Mouse (Mus musculus): Measurements from ENCODE around the gene Atp6v1g2. TPM values are rescaled to one million over a fixed set of nuclear protein-coding genes. Genes with fewer than 3 reads are reported as not detected.

Atp6v1g2 gene
- total RNA-seq, 1 experiment = 0.71 TPM

- TF ChIP-seq CHD2 (IDR thresholded peaks at IDR 0.05; ENCODE audit: low read depth, low read length) (no peak), MAFK (IDR thresholded peaks at IDR 0.05; ENCODE audit: insufficient read depth, low read depth, low read length) (no peak)
- H3K27ac ChIP-seq (ENCODE audit: insufficient read depth, low read depth, low read length, poor library complexity, severe bottlenecking) = no peak overlapping the region
- H3K4me3 ChIP-seq (ENCODE audit: insufficient read depth in 1 of 2, low read depth in 1 of 2, low read length in 2 of 2, poor library complexity in 1 of 2, severe bottlenecking in 1 of 2) = no peak overlapping the region
- H3K4me1 ChIP-seq (ENCODE audit: control insufficient read depth in 2 of 2, insufficient read depth in 2 of 2, low read length in 2 of 2, poor library complexity in 1 of 2) = peaks cover 10 to 11% of the 10 kb centered on the region in 2 experiments; a peak in 2 of 4 replicates
- peaks cover 23% of the 10 kb centered on the region for H3K36me3 ChIP-seq (ENCODE audit: control insufficient read depth, insufficient read depth, low read length, poor library complexity, severe bottlenecking)
- no peaks in the 10 kb centered on the region for H3K9me3 ChIP-seq (ENCODE audit: control insufficient read depth, insufficient read depth, low read depth, low read length)
- H3K9ac ChIP-seq (ENCODE audit: insufficient read depth, low read depth, low read length, poor library complexity, severe bottlenecking) = no peak overlapping the region
- in situ Hi-C loops (cut with MboI; ENCODE audit: low sequenced_read_pairs in 2 of 2, unreplicated experiment in 2 of 2) = no loop called here
- DNase-seq (ENCODE audit: low read depth, low spot score) = no peak
Observed at GRCm38 (mm10) chr17:35239700-35240099, 6.2 kb downstream of the Atp6v1g2 start.

GRCm38 (mm10) chr17:35240384-35241304, 7.2 kb downstream of the Atp6v1g2 start:
- in situ Hi-C loops (cut with MboI; ENCODE audit: low sequenced_read_pairs in 2 of 2, unreplicated experiment in 2 of 2) = no loop called here
- Histone ChIP-seq H3K4me1 (ENCODE audit: control insufficient read depth in 2 of 2, insufficient read depth in 2 of 2, low read length in 2 of 2, poor library complexity in 1 of 2) (peaks cover 10 to 12% of the 10 kb centered on the region in 2 experiments; a peak in 2 of 4 replicates), H3K9ac (ENCODE audit: insufficient read depth, low read depth, low read length, poor library complexity, severe bottlenecking) (peak overlapping the region; percentile 70), H3K27ac (ENCODE audit: insufficient read depth, low read depth, low read length, poor library complexity, severe bottlenecking) (no peak overlapping the region; the same call in 1 of the 2 replicates), H3K9me3 (ENCODE audit: control insufficient read depth, insufficient read depth, low read depth, low read length) (no peaks in the 10 kb centered on the region), H3K4me3 (ENCODE audit: insufficient read depth in 1 of 2, low read depth in 1 of 2, low read length in 2 of 2, poor library complexity in 1 of 2, severe bottlenecking in 1 of 2) (peak overlapping the region; percentile 95 to 96), H3K36me3 (ENCODE audit: control insufficient read depth, insufficient read depth, low read length, poor library complexity, severe bottlenecking) (peaks cover 32% of the 10 kb centered on the region)
- no peak for TF ChIP-seq MAFK (IDR thresholded peaks at IDR 0.05; ENCODE audit: insufficient read depth, low read depth, low read length)
- 0 out of 2 replicates have a peak, but pooled peaks have one; percentile 41 for TF ChIP-seq CHD2 (IDR thresholded peaks at IDR 0.05; ENCODE audit: low read depth, low read length)
- no peak for TF ChIP-seq ZNF384 (IDR thresholded peaks at IDR 0.05; ENCODE audit: low read depth, low read length)
- no peak for TF ChIP-seq ZC3H11A (IDR thresholded peaks at IDR 0.05; ENCODE audit: borderline replicate concordance, low read depth, low read length)
- DNase-seq (ENCODE audit: low read depth, low spot score) = no peak

- TF ChIP-seq CHD2 (IDR thresholded peaks at IDR 0.05; ENCODE audit: low read depth, low read length) (no peak), HCFC1 (IDR thresholded peaks at IDR 0.05; ENCODE audit: borderline replicate concordance, insufficient read depth, low read length) (peak; percentile 49; the same call in 1 of the 2 replicates)
- peak; percentile 91 for DNase-seq (ENCODE audit: low read depth, low spot score)
- Histone ChIP-seq H3K36me3 (ENCODE audit: control insufficient read depth, insufficient read depth, low read length, poor library complexity, severe bottlenecking) (peaks cover 39% of the 10 kb centered on the region), H3K4me3 (ENCODE audit: insufficient read depth in 1 of 2, low read depth in 1 of 2, low read length in 2 of 2, poor library complexity in 1 of 2, severe bottlenecking in 1 of 2) (peak within 1 kb of the TSS; percentile 95 to 96), H3K9me3 (ENCODE audit: control insufficient read depth, insufficient read depth, low read depth, low read length) (no peaks in the 10 kb centered on the region), H3K4me1 (ENCODE audit: control insufficient read depth in 2 of 2, insufficient read depth in 2 of 2, low read length in 2 of 2, poor library complexity in 1 of 2) (peaks cover 10 to 18% of the 10 kb centered on the region in 2 experiments; a peak in 2 of 4 replicates), H3K27ac (ENCODE audit: insufficient read depth, low read depth, low read length, poor library complexity, severe bottlenecking) (peak within 1 kb of the TSS; percentile 93), H3K9ac (ENCODE audit: insufficient read depth, low read depth, low read length, poor library complexity, severe bottlenecking) (peak within 1 kb of the TSS; percentile 100)
- in situ Hi-C loops (cut with MboI; ENCODE audit: low sequenced_read_pairs in 2 of 2, unreplicated experiment in 2 of 2) = no loop called here
Observed at GRCm38 (mm10) chr17:35241305-35242014, 8.0 kb downstream of the Atp6v1g2 start, which contains the start of gene Ddx39b. Gene Ddx39b, plus strand, starts transcription at chr17:35241746.

GRCm38 (mm10) chr17:35242015-35242941, 8.8 kb downstream of the Atp6v1g2 start:
- no peak for DNase-seq (ENCODE audit: low read depth, low spot score)
- peak overlapping the region; percentile 100 for H3K9ac ChIP-seq (ENCODE audit: insufficient read depth, low read depth, low read length, poor library complexity, severe bottlenecking)
- peak overlapping the region; percentile 80 for H3K27ac ChIP-seq (ENCODE audit: insufficient read depth, low read depth, low read length, poor library complexity, severe bottlenecking)
- H3K4me3 ChIP-seq (ENCODE audit: insufficient read depth in 1 of 2, low read depth in 1 of 2, low read length in 2 of 2, poor library complexity in 1 of 2, severe bottlenecking in 1 of 2) = peak overlapping the region; percentile 95 to 96
- peaks cover 47% of the 10 kb centered on the region for H3K36me3 ChIP-seq (ENCODE audit: control insufficient read depth, insufficient read depth, low read length, poor library complexity, severe bottlenecking)
- TF ChIP-seq ZNF384 (IDR thresholded peaks at IDR 0.05; ENCODE audit: low read depth, low read length) (no peak), CHD2 (IDR thresholded peaks at IDR 0.05; ENCODE audit: low read depth, low read length) (no peak), HCFC1 (IDR thresholded peaks at IDR 0.05; ENCODE audit: borderline replicate concordance, insufficient read depth, low read length) (no peak), ZC3H11A (IDR thresholded peaks at IDR 0.05; ENCODE audit: borderline replicate concordance, low read depth, low read length) (no peak), MAFK (IDR thresholded peaks at IDR 0.05; ENCODE audit: insufficient read depth, low read depth, low read length) (no peak)
- no peaks in the 10 kb centered on the region for H3K9me3 ChIP-seq (ENCODE audit: control insufficient read depth, insufficient read depth, low read depth, low read length)
- in situ Hi-C loops (cut with MboI; ENCODE audit: low sequenced_read_pairs in 2 of 2, unreplicated experiment in 2 of 2) = no loop called here
- H3K4me1 ChIP-seq (ENCODE audit: control insufficient read depth in 2 of 2, insufficient read depth in 2 of 2, low read length in 2 of 2, poor library complexity in 1 of 2) = peaks cover 10 to 20% of the 10 kb centered on the region in 2 experiments; a peak in 2 of 4 replicates
